Mouse (Mus musculus) MEL (cell line): ENCODE results near the gene Dolpp1. TPM values are rescaled to one million over a fixed set of nuclear protein-coding genes. Genes with fewer than 3 reads are reported as not detected.

ENCODE experiments used
- DNase-seq: peaks from one replicate; pipeline ENCODE4 v3.0.0; 2011; ENCODE audit warnings: low read depth, low spot score
- H3K27ac ChIP-seq: 2 replicates; pipeline ENCODE4 v1.5.1; 2012; ENCODE audit warnings: low read depth, mild to moderate bottlenecking, control low read depth, low read length, moderate library complexity; ENCODE audit not compliant: control insufficient read depth
- H3K27me3 ChIP-seq, 2 experiments: fragments of 150-350 bp in 1 of 2; sonication (generic) in 1 of 2; 2 replicates each; pipeline ENCODE4 v1.6.1; 2012; ENCODE audit warnings: low read length in 2 of 2, mild to moderate bottlenecking in 2 of 2, improper control_type of control experiment in 1 of 2, moderate library complexity in 1 of 2; ENCODE audit not compliant: insufficient read depth in 2 of 2, control insufficient read depth in 1 of 2
- H3K36me3 ChIP-seq, 2 experiments: 2 replicates each; pipeline ENCODE4 v1.6.1; 2012 to 2014; ENCODE audit warnings: low read length in 2 of 2, improper control_type of control experiment in 1 of 2, inconsistent platforms in 1 of 2, mild to moderate bottlenecking in 1 of 2; ENCODE audit not compliant: insufficient read depth in 2 of 2, control insufficient read depth in 1 of 2
- H3K4me1 ChIP-seq, 2 experiments: fragments of 150-350 bp in 1 of 2; sonication (generic) in 1 of 2; 2 replicates each; pipeline ENCODE4 v1.6.1; 2012; ENCODE audit warnings: low read length in 2 of 2, improper control_type of control experiment in 1 of 2, mild to moderate bottlenecking in 1 of 2; ENCODE audit not compliant: insufficient read depth in 2 of 2, control insufficient read depth in 1 of 2
- H3K4me3 ChIP-seq, 2 experiments: fragments of 150-350 bp in 1 of 2; sonication (generic) in 1 of 2; 2 replicates each; pipeline ENCODE4 v1.5.1; 2012; ENCODE audit warnings: low read depth in 2 of 2, low read length in 2 of 2, mild to moderate bottlenecking in 2 of 2, moderate library complexity in 2 of 2, control low read depth in 1 of 2, improper control_type of control experiment in 1 of 2; ENCODE audit not compliant: control insufficient read depth in 1 of 2, insufficient read depth in 1 of 2
- H3K79me2 ChIP-seq: 2 replicates; pipeline ENCODE4 v1.6.1; 2012; ENCODE audit warnings: mild to moderate bottlenecking, low read length, moderate library complexity; ENCODE audit not compliant: control insufficient read depth, poor library complexity, insufficient read depth
- H3K9ac ChIP-seq: 2 replicates; pipeline ENCODE4 v1.6.1; 2012; ENCODE audit warnings: low read depth, mild to moderate bottlenecking, control low read depth, low read length, moderate library complexity; ENCODE audit not compliant: control insufficient read depth, poor library complexity, severe bottlenecking
- H3K9me3 ChIP-seq: fragments of 150-350 bp; sonication (generic); replicated peaks from 2 replicates; pipeline ENCODE4 v1.6.1; 2012; ENCODE audit warnings: mild to moderate bottlenecking, low read length, improper control_type of control experiment, moderate library complexity; ENCODE audit not compliant: insufficient read depth
- BHLHE40 ChIP-seq: IDR thresholded peaks from 2 replicates; pipeline ENCODE4 v1.6.1; 2012; ENCODE audit warnings: low read depth, mild to moderate bottlenecking, inconsistent platforms, low read length, improper control_type of control experiment, borderline replicate concordance
- E2F4 ChIP-seq: IDR thresholded peaks from 2 replicates; pipeline ENCODE4 v1.6.1; 2011; ENCODE audit warnings: low read depth, low read length, improper control_type of control experiment, borderline replicate concordance
- EP300 ChIP-seq, 2 experiments: IDR thresholded peaks; 2 replicates each; pipeline ENCODE4 v1.6.1; 2011; ENCODE audit warnings: improper control_type of control experiment in 2 of 2, low read length in 2 of 2, low read depth in 1 of 2, mild to moderate bottlenecking in 1 of 2
- JUND ChIP-seq: IDR thresholded peaks from 2 replicates; pipeline ENCODE4 v1.6.1; 2011; ENCODE audit warnings: low read depth, mild to moderate bottlenecking, improper control_type of control experiment, low read length
- MAFK ChIP-seq: IDR thresholded peaks from 2 replicates; pipeline ENCODE4 v1.6.1; 2011; ENCODE audit warnings: low read depth, mild to moderate bottlenecking, low read length, improper control_type of control experiment, borderline replicate concordance
- MAX ChIP-seq: IDR thresholded peaks from 2 replicates; pipeline ENCODE4 v1.6.1; 2011; ENCODE audit warnings: low read length, improper control_type of control experiment
- MAZ ChIP-seq: IDR thresholded peaks from 2 replicates; pipeline ENCODE4 v1.6.1; 2012; ENCODE audit warnings: low read depth, mild to moderate bottlenecking, inconsistent platforms, low read length, improper control_type of control experiment
- MEF2A ChIP-seq: IDR thresholded peaks from 2 replicates; pipeline ENCODE4 v1.6.1; 2014; ENCODE audit warnings: low read depth, mild to moderate bottlenecking, inconsistent platforms, low read length, improper control_type of control experiment; ENCODE audit not compliant: poor library complexity, insufficient replicate concordance, severe bottlenecking; ENCODE audit errors: extremely low read depth
- MYB ChIP-seq: IDR thresholded peaks from 2 replicates; pipeline ENCODE4 v1.6.1; 2011; ENCODE audit warnings: mild to moderate bottlenecking, low read depth, low read length, improper control_type of control experiment
- NELFE ChIP-seq: IDR thresholded peaks from 2 replicates; pipeline ENCODE4 v1.6.1; 2011; ENCODE audit warnings: low read depth, low read length, improper control_type of control experiment
- POLR2A ChIP-seq, 2 experiments: IDR thresholded peaks; 2 replicates each; pipeline ENCODE4 v1.6.1; 2011 to 2012; ENCODE audit warnings: low read length in 2 of 2, mild to moderate bottlenecking in 2 of 2, control low read depth in 1 of 2, improper control_type of control experiment in 1 of 2, low read depth in 1 of 2, moderate library complexity in 1 of 2; ENCODE audit not compliant: control insufficient read depth in 1 of 2, insufficient read depth in 1 of 2, poor library complexity in 1 of 2
- POLR2AphosphoS2 ChIP-seq: IDR thresholded peaks from 2 replicates; pipeline ENCODE4 v1.6.1; 2011; ENCODE audit warnings: low read length, improper control_type of control experiment
- RAD21 ChIP-seq: IDR thresholded peaks from 2 replicates; pipeline ENCODE4 v1.6.1; 2011; ENCODE audit warnings: mild to moderate bottlenecking, low read depth, low read length, improper control_type of control experiment
- TBP ChIP-seq: IDR thresholded peaks from 2 replicates; pipeline ENCODE4 v1.8.0; 2011; ENCODE audit warnings: low read depth, low read length, improper control_type of control experiment
- TCF12 ChIP-seq: IDR thresholded peaks from 2 replicates; pipeline ENCODE4 v1.6.1; 2014; ENCODE audit warnings: low read depth, mild to moderate bottlenecking, inconsistent platforms, low read length, improper control_type of control experiment, moderate library complexity
- USF1 ChIP-seq: IDR thresholded peaks from 2 replicates; pipeline ENCODE4 v1.6.1; 2014; ENCODE audit warnings: low read depth, mild to moderate bottlenecking, inconsistent platforms, low read length, improper control_type of control experiment, moderate library complexity
- ZKSCAN1 ChIP-seq: IDR thresholded peaks from 2 replicates; pipeline ENCODE4 v1.6.1; 2012; ENCODE audit warnings: low read depth, mild to moderate bottlenecking, inconsistent platforms, low read length, improper control_type of control experiment, moderate library complexity
- polyA plus RNA-seq, 2 experiments: library from polyadenylated mRNA; stranded (reverse) in 1 of 2; unstranded in 1 of 2; fragments of >175 nt in 1 of 2; fragments of >200 nt in 1 of 2; gene quantifications; 2 replicates each; pipeline versions ENCODE4 v1.2.1 to v1.2.4; 2012; ENCODE audit warnings: low replicate concordance in 2 of 2, low read depth in 1 of 2; ENCODE audit not compliant: insufficient read length in 2 of 2, insufficient read depth in 1 of 2, missing spikeins in 1 of 2
- total RNA-seq: library from RNA; depleted of rRNA; stranded (reverse); fragments of 300-350 nt; gene quantifications from 2 replicates; pipeline ENCODE4 v1.2.3, GENCODE M21; 2012

Dolpp1 gene
- total and polyA plus RNA-seq, 3 experiments = 28.0 to 37.5 TPM; not detected in 1

GRCm38 (mm10) chr2:30397986-30398512 lies 6.0 kb downstream of the Dolpp1 start:
- no peak overlapping the region for H3K27ac ChIP-seq
- peaks cover 8% of the 10 kb centered on the region for H3K79me2 ChIP-seq
- no peaks in the 10 kb centered on the region for H3K9me3 ChIP-seq
- TF ChIP-seq TCF12 (no peak), E2F4 (no peak), POLR2A (IDR thresholded peaks at IDR 0.05; ENCODE audit: control insufficient read depth in 1 of 2, insufficient read depth in 1 of 2, low read depth in 1 of 2, low read length in 2 of 2, poor library complexity in 1 of 2) (no peak), NELFE (no peak), EP300 (IDR thresholded peaks at IDR 0.05; ENCODE audit: low read depth in 1 of 2, low read length in 2 of 2) (no peak), USF1 (no peak), JUND (no peak), MAZ (no peak), MEF2A (no peak), MYB (no peak), MAX (no peak)
- no peak for DNase-seq
- no peaks in the 10 kb centered on the region; a peak in 1 of 4 replicates for H3K36me3 ChIP-seq
- H3K4me3 ChIP-seq = no peak overlapping the region
- H3K27me3 ChIP-seq = no peaks in the 10 kb centered on the region
- no peak overlapping the region for H3K9ac ChIP-seq
- H3K4me1 ChIP-seq = no peaks in the 10 kb centered on the region

DNA sequence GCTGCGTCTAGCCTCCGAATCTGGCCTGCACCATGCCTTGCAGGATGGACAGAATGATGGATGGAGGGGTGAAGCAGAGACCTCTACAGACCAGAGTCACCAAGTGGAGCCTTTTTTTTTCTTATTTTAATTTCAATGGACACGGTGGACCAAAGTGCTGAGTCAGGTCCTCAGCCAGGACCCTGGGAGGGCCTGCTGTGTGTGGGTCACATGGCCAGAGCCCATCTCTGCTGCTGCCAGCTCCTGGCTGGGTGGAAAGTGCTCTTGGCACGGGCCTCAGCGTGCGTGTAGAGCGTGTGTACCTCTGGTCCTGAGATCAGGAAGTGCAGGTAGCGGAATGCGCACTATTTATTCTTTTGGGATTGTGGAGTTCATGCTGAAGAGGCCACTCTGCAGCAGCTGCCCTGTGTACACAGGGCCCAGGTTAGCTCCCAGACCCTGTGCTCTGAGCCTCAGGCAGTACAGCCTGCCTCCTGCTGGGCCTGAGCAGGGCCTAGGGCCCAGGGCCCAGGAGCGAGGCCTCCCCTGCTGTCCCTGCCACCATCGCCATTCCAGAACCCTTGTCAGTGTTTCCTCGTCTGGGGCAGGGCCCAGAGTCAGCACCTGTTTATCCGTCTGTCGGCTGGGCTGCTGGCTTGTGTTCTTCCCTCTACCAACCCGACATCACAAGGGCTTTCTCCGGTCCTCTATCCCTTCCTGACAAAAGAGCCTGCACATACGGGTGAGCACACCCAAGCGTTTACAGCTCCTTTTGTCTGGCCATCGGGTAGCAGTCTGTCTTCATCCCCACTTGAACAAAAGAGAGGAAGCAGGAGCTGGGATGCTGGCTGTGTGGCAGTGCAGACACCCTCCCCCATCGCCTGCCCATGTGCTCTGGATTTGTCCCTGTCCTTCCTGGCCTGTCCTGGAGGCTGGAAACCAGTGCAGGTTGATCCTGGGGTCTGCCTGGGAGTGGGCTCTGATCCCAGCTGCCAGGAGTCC lies 7.4 kb downstream of the Dolpp1 start:
- Histone ChIP-seq H3K79me2 (0 out of 2 replicates have a peak, but pooled peaks cover 1% of the 10 kb centered on the region), H3K36me3 (no peaks in the 10 kb centered on the region; a peak in 1 of 4 replicates), H3K9me3 (no peaks in the 10 kb centered on the region), H3K4me1 (no peaks in the 10 kb centered on the region), H3K4me3 (no peak overlapping the region), H3K9ac (no peak overlapping the region), H3K27ac (no peak overlapping the region), H3K27me3 (no peaks in the 10 kb centered on the region)
- TF ChIP-seq TBP = no peak
- no peak for TF ChIP-seq ZKSCAN1
- TF ChIP-seq TCF12 = no peak
- TF ChIP-seq USF1 = no peak
- TF ChIP-seq RAD21 = no peak
- TF ChIP-seq POLR2AphosphoS2 = no peak
- no peak for TF ChIP-seq MAFK
- TF ChIP-seq BHLHE40 = no peak
- no peak for TF ChIP-seq NELFE
- DNase-seq = no peak
